Comparison of ENCODE assay signal across 16 mouse cellular contexts in the genomic region with DNA sequence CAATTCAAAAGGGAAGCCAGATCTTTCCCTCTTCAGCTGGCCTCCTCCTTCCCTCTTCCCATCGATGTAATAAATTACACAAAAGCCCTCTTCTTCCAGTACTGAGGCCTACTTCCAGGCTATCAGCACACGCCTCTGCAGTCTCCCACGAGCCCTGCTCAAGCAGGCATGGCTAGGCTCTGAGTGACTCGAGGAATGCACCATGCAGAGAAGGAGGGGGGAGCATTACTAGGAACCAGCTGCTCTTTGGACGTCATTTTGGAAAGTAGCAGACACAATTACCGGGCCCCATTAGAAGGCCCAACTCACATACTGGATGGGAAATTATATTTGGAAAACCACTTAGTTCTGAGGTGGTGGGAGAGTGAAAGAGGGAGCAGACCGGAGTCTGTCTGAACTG.
DNase-seq lines count a peak whose midpoint lies in the region; ATAC-seq lines count a peak whose summit lies in the region.
"Had no signal": no experiment of that assay in that cellular context is flagged by ENCODE, and none has a peak within 500 bp of the region (broad histone marks: within the 10 kb centered on the region; RNA-seq: fewer than 3 reads in every experiment).

No protein-coding gene starts in this region.

- peaks cover 29% of the 10 kb centered on the region for H3K4me1 ChIP-seq in heart, embryonic 15.5 days (replicated peaks)
- no peaks in the 10 kb centered on the region for H3K4me1 ChIP-seq in limb, embryonic 11.5 days (ENCODE audit: control insufficient read depth, insufficient read depth, low read length)
- H3K4me1 ChIP-seq in limb, embryonic 10.5 days: peaks cover 23% of the 10 kb centered on the region
- peaks cover 28% of the 10 kb centered on the region for H3K4me1 ChIP-seq in limb, embryonic 13.5 days

- WGBS in heart, embryonic 15.5 days: 31% methylated on average over 7 of the region's 7 CpGs
- WGBS in limb, embryonic 11.5 days: 40% methylated on average over 7 of the region's 7 CpGs
- WGBS in limb, embryonic 10.5 days: 54% methylated on average over 7 of the region's 7 CpGs
- 28% methylated on average over 7 of the region's 7 CpGs for WGBS in limb, embryonic 13.5 days

- peak; percentile 62; the same call in 1 of the 2 replicates for ATAC-seq in heart, embryonic 15.5 days (replicated peaks; ENCODE audit: insufficient number of reproducible peaks, insufficient read depth, low FRiP score, low read depth)
- no peak for ATAC-seq in limb, embryonic 11.5 days (ENCODE audit: insufficient number of reproducible peaks, low FRiP score, low TSS enrichment, low read depth)
- ATAC-seq in limb, embryonic 13.5 days (ENCODE audit: low FRiP score, low read depth): 0 out of 2 replicates have a peak, but pooled peaks have one; percentile 24

- H3K9ac ChIP-seq in heart, embryonic 15.5 days: no peak overlapping the region
- no peak overlapping the region for H3K9ac ChIP-seq in limb, embryonic 11.5 days (ENCODE audit: low read length)
- H3K9ac ChIP-seq in limb, embryonic 13.5 days: no peak overlapping the region
- H3K9ac ChIP-seq: hindbrain, embryonic 14.5 days had no signal

- H3K4me2 ChIP-seq in heart, embryonic 15.5 days: no peak overlapping the region
- H3K4me2 ChIP-seq in limb, embryonic 11.5 days (ENCODE audit: low read depth, severe bottlenecking): no peak overlapping the region
- no peak overlapping the region for H3K4me2 ChIP-seq in limb, embryonic 13.5 days (replicated peaks)
- H3K4me2 ChIP-seq: hindbrain, embryonic 14.5 days had no signal

- no peaks in the 10 kb centered on the region for H3K36me3 ChIP-seq in heart, embryonic 15.5 days
- H3K36me3 ChIP-seq in limb, embryonic 11.5 days (ENCODE audit: control insufficient read depth, insufficient read depth, low read length): no peaks in the 10 kb centered on the region
- H3K36me3 ChIP-seq in limb, embryonic 10.5 days: no peaks in the 10 kb centered on the region
- H3K36me3 ChIP-seq in limb, embryonic 13.5 days: no peaks in the 10 kb centered on the region
- H3K36me3 ChIP-seq: G1E had no signal

- H3K4me3 ChIP-seq in heart, embryonic 15.5 days: no peak overlapping the region
- no peak overlapping the region for H3K4me3 ChIP-seq in limb, embryonic 11.5 days (ENCODE audit: low read depth, low read length)
- H3K4me3 ChIP-seq in limb, embryonic 10.5 days: no peak overlapping the region
- no peak overlapping the region for H3K4me3 ChIP-seq in limb, embryonic 13.5 days

- no peak for DNase-seq in heart, adult 8-10 months (ENCODE audit: low spot score)
- DNase-seq in limb, embryonic 11.5 days (ENCODE audit: low spot score): peak; percentile 37
- DNase-seq in limb, embryonic 10.5 days (ENCODE audit: low spot score): no peak
- peak; percentile 53 for DNase-seq in embryo, embryonic 11 days
- DNase-seq in spleen, postnatal 4 days (ENCODE audit: low spot score in 2 of 2): no peak
- no peak for DNase-seq in thymus, postnatal 14 days
- DNase-seq: adrenal gland, postnatal 25 days; liver; lung, postnatal 10 days; midbrain, embryonic 14.5 days; right cerebral cortex, postnatal 4 days; thymus, postnatal 25 days had no signal

- H3K9me3 ChIP-seq in heart, embryonic 15.5 days (replicated peaks): no peaks in the 10 kb centered on the region
- no peaks in the 10 kb centered on the region for H3K9me3 ChIP-seq in limb, embryonic 11.5 days (ENCODE audit: control insufficient read depth, low read length)
- no peaks in the 10 kb centered on the region for H3K9me3 ChIP-seq in limb, embryonic 10.5 days (replicated peaks)
- H3K9me3 ChIP-seq in limb, embryonic 13.5 days: no peaks in the 10 kb centered on the region
- H3K9me3 ChIP-seq: G1E had no signal

- no peaks in the 10 kb centered on the region for H3K27me3 ChIP-seq in heart, embryonic 15.5 days
- H3K27me3 ChIP-seq in limb, embryonic 11.5 days (ENCODE audit: control insufficient read depth, insufficient read depth, low read length): no peaks in the 10 kb centered on the region
- H3K27me3 ChIP-seq in limb, embryonic 10.5 days (ENCODE audit: low read depth, poor library complexity, severe bottlenecking): no peaks in the 10 kb centered on the region
- no peaks in the 10 kb centered on the region for H3K27me3 ChIP-seq in limb, embryonic 13.5 days

- H3K27ac ChIP-seq in heart, embryonic 15.5 days: 0 out of 2 replicates have a peak overlapping the region, but pooled peaks have one; percentile 5
- H3K27ac ChIP-seq in limb, embryonic 11.5 days (replicated peaks; ENCODE audit: low read depth, low read length): no peak overlapping the region
- H3K27ac ChIP-seq in limb, embryonic 10.5 days: no peak overlapping the region
- H3K27ac ChIP-seq in limb, embryonic 13.5 days: no peak overlapping the region
- H3K27ac ChIP-seq: hindbrain, embryonic 14.5 days had no signal

Comparison
In these comparisons a context has a peak if more than half of its experiments do, and no peak if none do; other contexts are left out.
1. DNase-seq: peak in limb, embryonic 11.5 days (single experiment) and embryo, embryonic 11 days (single experiment); none in heart, adult 8-10 months (single experiment), limb, embryonic 10.5 days (single experiment), spleen, postnatal 4 days (0 of 2) and thymus, postnatal 14 days (single experiment).